Mouse (Mus musculus) kidney, postnatal 0 days (tissue): ENCODE measurements around the gene Ccnt1. TPM values are rescaled to one million over a fixed set of nuclear protein-coding genes. Genes with fewer than 3 reads are reported as not detected.

Source experiments
- ATAC-seq: fragments of 200-750 bp; cut with Nextera tagmentation; replicated peaks from 2 replicates; pipeline ENCODE4 v1.8.0; 2017; ENCODE audit warnings: low read depth, moderate number of reproducible peaks, moderate TSS enrichment, moderate library complexity; ENCODE audit not compliant: low FRiP score
- DNase-seq: peaks from one replicate; pipeline ENCODE4 v3.0.0-alpha.2; 2016; ENCODE audit warnings: low spot score
- H3K27ac ChIP-seq: fragments of 300-500 bp; sonication (generic); 2 replicates; pipeline ENCODE4 v1.5.1; 2014; ENCODE audit warnings: mild to moderate bottlenecking
- H3K27me3 ChIP-seq: fragments of 300-500 bp; sonication (generic); 2 replicates; pipeline ENCODE4 v1.6.1; 2014; ENCODE audit warnings: low read length, mixed read lengths; ENCODE audit not compliant: insufficient read depth
- H3K36me3 ChIP-seq: fragments of 300-500 bp; sonication (generic); 2 replicates; pipeline ENCODE4 v1.6.1; 2014; ENCODE audit warnings: low read length, mixed read lengths; ENCODE audit not compliant: insufficient read depth
- H3K4me1 ChIP-seq: fragments of 300-500 bp; sonication (generic); replicated peaks from 2 replicates; pipeline ENCODE4 v1.6.1; 2014; ENCODE audit warnings: antibody characterized with exemption, low read length, mixed read lengths; ENCODE audit not compliant: insufficient read depth
- H3K4me2 ChIP-seq: fragments of 300-500 bp; sonication (generic); 2 replicates; pipeline ENCODE4 v1.6.1; 2014; ENCODE audit warnings: mild to moderate bottlenecking, low read length, moderate library complexity, mixed read lengths
- H3K4me3 ChIP-seq: fragments of 300-500 bp; sonication (generic); replicated peaks from 2 replicates; pipeline ENCODE4 v1.5.1; 2014; ENCODE audit warnings: low read depth, low read length
- H3K9ac ChIP-seq: fragments of 300-500 bp; sonication (generic); 2 replicates; pipeline ENCODE4 v1.6.1; 2014; ENCODE audit warnings: low read depth, low read length
- H3K9me3 ChIP-seq: fragments of 300-500 bp; sonication (generic); replicated peaks from 2 replicates; pipeline ENCODE4 v1.6.1; 2016; ENCODE audit warnings: low read length, inconsistent platforms, mixed read lengths
- CTCF ChIP-seq: IDR thresholded peaks from 2 replicates; pipeline ENCODE4 v1.5.1; 2016; ENCODE audit warnings: antibody characterized with exemption, low read depth, mild to moderate bottlenecking, moderate library complexity
- WGBS: fragments of 180-500 bp; shearing (Covaris S2); extraction: QIAGEN DNeasy Blood & Tissue Kit; methylation state at CpG from one replicate; pipeline ENCODE4 v1.1.7; 2014; 5-methylcytosine and 5-hydroxymethylcytosine counted together
- polyA plus RNA-seq: library from polyadenylated mRNA; unstranded; fragments of >200 nt; fragmentation: Nextera tagmentation; extraction: Ambion mirVana; gene quantifications from 2 replicates; pipeline ENCODE4 v1.2.1, GENCODE M21; 2015

Ccnt1 gene
- polyA plus RNA-seq, 1 experiment from 2014 or later, result 42.3 TPM

DNA sequence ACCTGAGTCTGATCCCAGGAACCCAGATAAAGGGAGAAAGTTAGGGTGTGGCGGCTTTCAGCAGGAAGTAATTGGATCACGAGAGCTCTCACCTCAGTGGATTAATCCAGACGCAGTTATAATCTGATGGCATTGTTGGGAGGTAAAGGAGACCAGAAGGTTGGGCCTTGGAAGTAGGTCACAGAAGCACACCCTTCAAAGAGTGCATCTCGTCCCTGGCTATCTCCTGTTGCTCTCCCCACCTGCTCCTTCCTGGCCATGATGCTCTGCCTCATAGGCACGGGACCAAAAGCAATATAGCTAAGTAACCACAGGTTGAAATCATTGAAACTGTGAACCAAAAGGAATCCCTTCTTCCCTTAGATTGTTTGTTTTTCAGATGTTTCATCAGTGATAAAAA is 13.5 kb downstream of the Ccnt1 start:
- no peak for DNase-seq

GRCm38 (mm10) chr15:98555881-98556280 is 14.8 kb downstream of the Ccnt1 start:
- Histone ChIP-seq H3K9me3 (no peaks in the 10 kb centered on the region), H3K4me1 (no peaks in the 10 kb centered on the region), H3K4me2 (no peak overlapping the region), H3K27me3 (no peaks in the 10 kb centered on the region), H3K9ac (no peak overlapping the region), H3K4me3 (no peak overlapping the region), H3K36me3 (peaks cover 44% of the 10 kb centered on the region), H3K27ac (no peak overlapping the region)
- DNase-seq, result no peak
- no peak for TF ChIP-seq CTCF
- 94% methylated on average over 4 of the region's 4 CpGs for WGBS
- ATAC-seq, result no peak

More for the DNA sequence above, 13.5 kb downstream of the Ccnt1 start:
- no peaks in the 10 kb centered on the region for H3K4me1 ChIP-seq
- no peak for ATAC-seq
- no peak for TF ChIP-seq CTCF
- 94% methylated on average over 5 of the region's 5 CpGs for WGBS
- H3K27ac ChIP-seq, result no peak overlapping the region
- no peak overlapping the region for H3K4me2 ChIP-seq
- H3K27me3 ChIP-seq, result no peaks in the 10 kb centered on the region
- H3K9ac ChIP-seq, result no peak overlapping the region
- no peak overlapping the region for H3K4me3 ChIP-seq
- peaks cover 35% of the 10 kb centered on the region for H3K36me3 ChIP-seq
- no peaks in the 10 kb centered on the region for H3K9me3 ChIP-seq

DNA sequence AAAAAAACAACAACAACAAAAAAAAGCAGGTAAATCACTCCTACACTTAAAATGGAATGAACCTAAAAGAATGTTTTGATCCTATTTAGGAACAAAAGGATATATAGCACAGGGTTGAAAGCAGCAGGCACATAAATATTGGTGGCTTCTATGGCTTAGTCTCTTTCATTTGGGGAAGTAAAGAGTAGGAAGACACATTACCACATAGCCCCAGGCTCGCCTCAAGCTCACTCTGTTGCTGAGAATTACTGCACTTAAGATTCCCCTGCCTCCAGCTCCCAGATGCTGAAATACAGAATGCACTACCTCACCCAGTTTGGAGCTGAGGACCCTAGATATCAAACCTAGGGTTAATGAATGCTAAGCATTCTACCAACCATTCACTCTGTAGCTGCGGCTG is 18.0 kb downstream of the Ccnt1 start:
- Histone ChIP-seq H3K9me3 (no peaks in the 10 kb centered on the region), H3K27me3 (no peaks in the 10 kb centered on the region), H3K27ac (no peak overlapping the region), H3K4me1 (no peaks in the 10 kb centered on the region), H3K36me3 (peaks cover 43% of the 10 kb centered on the region), H3K4me2 (no peak overlapping the region), H3K9ac (no peak overlapping the region), H3K4me3 (no peak overlapping the region)
- WGBS, result 89% methylated on average over 2 of the region's 2 CpGs
- no peak for ATAC-seq
- DNase-seq, result no peak
- TF ChIP-seq CTCF, result no peak

DNA sequence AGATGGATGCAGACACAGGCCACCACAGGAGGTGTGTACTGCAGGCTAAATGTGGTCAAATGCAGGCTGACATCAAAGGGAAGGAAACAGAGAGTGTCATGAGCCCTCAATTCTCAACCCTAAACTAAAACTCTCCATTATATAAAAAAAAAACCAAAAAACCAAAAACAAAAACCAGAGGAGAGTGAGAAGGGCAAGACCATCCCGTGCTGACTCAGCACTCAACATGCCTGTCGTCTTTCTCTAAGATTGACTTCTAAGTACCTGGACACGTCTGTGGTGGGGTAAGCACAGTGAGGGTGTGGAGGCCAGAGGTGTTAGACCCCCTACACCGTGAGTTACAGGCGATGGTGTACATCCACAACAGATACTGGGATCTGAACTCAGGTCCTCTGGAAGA is 23.9 kb downstream of the Ccnt1 start:
- no peak for DNase-seq

DNA sequence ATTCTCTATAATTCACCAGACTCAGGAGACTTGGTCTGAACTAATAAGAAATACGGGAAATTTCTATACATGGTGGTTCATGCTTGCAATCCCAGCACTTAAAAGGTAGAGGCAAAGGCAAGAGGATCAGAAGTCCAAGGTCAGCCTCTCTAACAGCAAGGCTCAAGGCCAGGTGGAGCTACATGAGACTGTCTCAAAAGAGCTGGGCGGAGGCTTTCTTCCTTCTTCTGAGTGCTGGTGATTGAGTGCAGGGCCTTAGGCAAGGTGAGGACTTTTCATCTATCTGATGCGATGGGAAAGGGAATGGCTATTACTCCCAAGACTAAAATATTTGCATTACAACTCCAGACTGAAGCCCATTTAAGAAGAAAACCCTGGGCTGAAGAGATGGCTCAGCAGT is 25.6 kb downstream of the Ccnt1 start:
- no peak overlapping the region for H3K9ac ChIP-seq
- no peak for TF ChIP-seq CTCF
- peaks cover 56% of the 10 kb centered on the region for H3K36me3 ChIP-seq
- ATAC-seq (no peak), DNase-seq (no peak)
- H3K9me3 ChIP-seq, result no peaks in the 10 kb centered on the region
- H3K4me3 ChIP-seq, result no peak overlapping the region
- H3K4me2 ChIP-seq, result no peak overlapping the region
- WGBS, result 96% methylated on average over 3 of the region's 3 CpGs
- H3K27ac ChIP-seq, result no peak overlapping the region
- no peaks in the 10 kb centered on the region for H3K27me3 ChIP-seq
- no peaks in the 10 kb centered on the region for H3K4me1 ChIP-seq

More for the DNA sequence above, 23.9 kb downstream of the Ccnt1 start:
- no peak for TF ChIP-seq CTCF
- Histone ChIP-seq H3K27ac (no peak overlapping the region), H3K4me1 (no peaks in the 10 kb centered on the region), H3K4me2 (no peak overlapping the region), H3K9me3 (no peaks in the 10 kb centered on the region), H3K4me3 (no peak overlapping the region), H3K36me3 (peaks cover 69% of the 10 kb centered on the region), H3K9ac (no peak overlapping the region), H3K27me3 (no peaks in the 10 kb centered on the region)
- ATAC-seq, result no peak
- 95% methylated on average over 5 of the region's 5 CpGs for WGBS

GRCm38 (mm10) chr15:98543341-98543740 is 27.4 kb downstream of the Ccnt1 start:
- DNase-seq, result no peak
- Histone ChIP-seq H3K4me3 (no peak overlapping the region), H3K36me3 (peaks cover 63% of the 10 kb centered on the region), H3K9me3 (no peaks in the 10 kb centered on the region), H3K4me1 (no peaks in the 10 kb centered on the region), H3K27me3 (no peaks in the 10 kb centered on the region), H3K4me2 (no peak overlapping the region), H3K9ac (no peak overlapping the region), H3K27ac (no peak overlapping the region)
- 45% methylated on average over 4 of the region's 4 CpGs for WGBS
- TF ChIP-seq CTCF, result no peak
- ATAC-seq, result no peak

- H3K4me2 ChIP-seq, result no peak overlapping the region
- WGBS, result 82% methylated on average over 6 of the region's 6 CpGs
- H3K36me3 ChIP-seq, result peaks cover 45% of the 10 kb centered on the region
Measured at GRCm38 (mm10) chr15:98541064-98541463, 29.7 kb downstream of the Ccnt1 start.

More at GRCm38 (mm10) chr15:98541064-98541463, 29.7 kb downstream of the Ccnt1 start:
- no peak overlapping the region for H3K4me3 ChIP-seq
- H3K4me1 ChIP-seq, result no peaks in the 10 kb centered on the region
- no peak for DNase-seq
- TF ChIP-seq CTCF, result no peak
- H3K9me3 ChIP-seq, result no peaks in the 10 kb centered on the region
- no peak for ATAC-seq
- no peak overlapping the region for H3K27ac ChIP-seq
- no peak overlapping the region for H3K9ac ChIP-seq
- no peaks in the 10 kb centered on the region for H3K27me3 ChIP-seq
